Mouse (Mus musculus) skeletal muscle tissue, adult 2 months (tissue): Measurements from ENCODE around the gene Tnik.

Source experiments
- DNase-seq: peaks from one replicate; pipeline ENCODE4 v3.0.0-alpha.2; 2012; ENCODE audit warnings: low read depth, low spot score

Gene Tnik

GRCm38 (mm10) chr3:28263002-28263947, at the start of gene Tnik:
Gene Tnik, plus strand, starts transcription at chr3:28263214.
- peak; percentile 80 for DNase-seq

- no peak for DNase-seq
These were observed 48.1 kb upstream of the Tnik start for GRCm38 (mm10) chr3:28214886-28215311.

- DNase-seq: no peak
These were observed 46.0 kb upstream of the Tnik start for GRCm38 (mm10) chr3:28217001-28217400.

GRCm38 (mm10) chr3:28219533-28219932, 43.5 kb upstream of the Tnik start:
- no peak for DNase-seq

GRCm38 (mm10) chr3:28219964-28220363, 43.0 kb upstream of the Tnik start:
- DNase-seq: no peak

GRCm38 (mm10) chr3:28224437-28225356, 38.3 kb upstream of the Tnik start:
- DNase-seq: no peak

GRCm38 (mm10) chr3:28225357-28225905, 37.6 kb upstream of the Tnik start:
- DNase-seq: no peak

GRCm38 (mm10) chr3:28226181-28226580, 36.8 kb upstream of the Tnik start:
- DNase-seq: no peak

- no peak for DNase-seq
These were observed 34.1 kb upstream of the Tnik start for GRCm38 (mm10) chr3:28228930-28229329.

- no peak for DNase-seq
These were observed 33.5 kb upstream of the Tnik start for GRCm38 (mm10) chr3:28229503-28229902.

GRCm38 (mm10) chr3:28232885-28233284, 30.1 kb upstream of the Tnik start:
- DNase-seq: no peak

- DNase-seq: no peak
These were observed 28.8 kb upstream of the Tnik start for GRCm38 (mm10) chr3:28234179-28234578.

GRCm38 (mm10) chr3:28236689-28237088, 26.3 kb upstream of the Tnik start:
- no peak for DNase-seq

- DNase-seq: no peak
These were observed 24.9 kb upstream of the Tnik start for GRCm38 (mm10) chr3:28238136-28238535.

- DNase-seq: no peak
These were observed 20.5 kb upstream of the Tnik start for GRCm38 (mm10) chr3:28242561-28242960.

- DNase-seq: no peak
These were observed 18.6 kb upstream of the Tnik start for GRCm38 (mm10) chr3:28244244-28244890.

- DNase-seq: no peak
These were observed 14.6 kb upstream of the Tnik start for GRCm38 (mm10) chr3:28248255-28248957.

- no peak for DNase-seq
These were observed 7.3 kb upstream of the Tnik start for GRCm38 (mm10) chr3:28255711-28256110.

- DNase-seq: peak; percentile 71
These were observed 528 bp upstream of the Tnik start for GRCm38 (mm10) chr3:28262371-28263001.
